Mouse (Mus musculus) myocyte (in vitro differentiated cells): ENCODE results near the gene Rplp2. TPM values are rescaled to one million over a fixed set of nuclear protein-coding genes. Genes with fewer than 3 reads are reported as not detected.
"Not testable (repeated sequence)": the region's sequence is repeated elsewhere in the genome, so short reads cannot be mapped to it uniquely, and the experiment has no call there.

ENCODE experiments used
- H3K27me3 ChIP-seq: one replicate; pipeline ENCODE4 v1.6.1; 2011; ENCODE audit not compliant: control insufficient read depth, insufficient read depth, insufficient read length
- H3K36me3 ChIP-seq: one replicate; pipeline ENCODE4 v1.6.1; 2011; ENCODE audit not compliant: control insufficient read depth, insufficient read depth
- H3K4me2 ChIP-seq: one replicate; pipeline ENCODE4 v1.6.1; 2011; ENCODE audit warnings: low read depth, control low read depth
- H3K4me3 ChIP-seq: one replicate; pipeline ENCODE4 v1.5.1; 2011; ENCODE audit warnings: mild to moderate bottlenecking, control low read depth, moderate library complexity
- H3K79me2 ChIP-seq: one replicate; pipeline ENCODE4 v1.6.1; 2011; ENCODE audit not compliant: control insufficient read depth, insufficient read depth
- H3ac ChIP-seq: one replicate; pipeline ENCODE4 v1.6.1; 2011; ENCODE audit not compliant: control insufficient read depth, insufficient read length
- CEBPB ChIP-seq: IDR thresholded peaks from 2 replicates; pipeline ENCODE4 v1.6.1; 2011; ENCODE audit warnings: mild to moderate bottlenecking, moderate library complexity; ENCODE audit not compliant: poor library complexity, insufficient read depth, severe bottlenecking
- E2F4 ChIP-seq: IDR thresholded peaks from one replicate; pipeline ENCODE4 v1.6.1; 2011; ENCODE audit warnings: mild to moderate bottlenecking, control low read depth, moderate library complexity; ENCODE audit not compliant: insufficient read depth
- MAX ChIP-seq: IDR thresholded peaks from one replicate; pipeline ENCODE4 v1.6.1; 2011; ENCODE audit warnings: low read depth, mild to moderate bottlenecking, control low read depth
- MYOD1 ChIP-seq, 3 experiments: IDR thresholded peaks; one replicate each; pipeline ENCODE4 v1.6.1; 2011; ENCODE audit warnings: control low read depth in 2 of 3, low read depth in 2 of 3, mild to moderate bottlenecking in 2 of 3, moderate library complexity in 1 of 3; ENCODE audit not compliant: insufficient read length in 2 of 3, control insufficient read depth in 1 of 3
- MYOG ChIP-seq, 3 experiments: IDR thresholded peaks; one replicate each; pipeline ENCODE4 v1.6.1; 2011; ENCODE audit warnings: control low read depth in 2 of 3, low read depth in 2 of 3, mild to moderate bottlenecking in 2 of 3; ENCODE audit not compliant: insufficient read length in 2 of 3, control insufficient read depth in 1 of 3, insufficient read depth in 1 of 3
- POLR2A ChIP-seq: IDR thresholded peaks from one replicate; pipeline ENCODE4 v1.6.1; 2011; ENCODE audit warnings: low read depth, mild to moderate bottlenecking, control low read depth, moderate library complexity; ENCODE audit not compliant: insufficient read length
- POLR2AphosphoS2 ChIP-seq: IDR thresholded peaks from one replicate; pipeline ENCODE4 v1.6.1; 2011; ENCODE audit warnings: low read depth, control low read depth; ENCODE audit not compliant: insufficient read length
- REST ChIP-seq: IDR thresholded peaks from one replicate; pipeline ENCODE4 v1.6.1; 2011; ENCODE audit warnings: mild to moderate bottlenecking, control low read depth, moderate library complexity; ENCODE audit not compliant: insufficient read depth, insufficient read length
- SRF ChIP-seq: IDR thresholded peaks from one replicate; pipeline ENCODE4 v1.6.1; 2011; ENCODE audit warnings: low read depth; ENCODE audit not compliant: control insufficient read depth, insufficient read length
- TCF12 ChIP-seq: IDR thresholded peaks from one replicate; pipeline ENCODE4 v1.6.1; 2011; ENCODE audit warnings: mild to moderate bottlenecking, control low read depth; ENCODE audit not compliant: poor library complexity, insufficient read depth, severe bottlenecking
- TCF3 ChIP-seq: IDR thresholded peaks from one replicate; pipeline ENCODE4 v1.6.1; 2011; ENCODE audit warnings: low read depth, control low read depth; ENCODE audit not compliant: insufficient read length
- USF1 ChIP-seq: IDR thresholded peaks from one replicate; pipeline ENCODE4 v1.6.1; 2011; ENCODE audit warnings: low read depth, mild to moderate bottlenecking, control low read depth, moderate library complexity
- polyA plus RNA-seq: library from polyadenylated mRNA; unstranded; fragments of >200 nt; fragmentation: generic; extraction: Trizol; gene quantifications from one replicate; pipeline ENCODE4 v1.2.1, GENCODE M21; 2012; ENCODE audit warnings: missing spikeins

Rplp2 gene
- 5,265 TPM for polyA plus RNA-seq

DNA sequence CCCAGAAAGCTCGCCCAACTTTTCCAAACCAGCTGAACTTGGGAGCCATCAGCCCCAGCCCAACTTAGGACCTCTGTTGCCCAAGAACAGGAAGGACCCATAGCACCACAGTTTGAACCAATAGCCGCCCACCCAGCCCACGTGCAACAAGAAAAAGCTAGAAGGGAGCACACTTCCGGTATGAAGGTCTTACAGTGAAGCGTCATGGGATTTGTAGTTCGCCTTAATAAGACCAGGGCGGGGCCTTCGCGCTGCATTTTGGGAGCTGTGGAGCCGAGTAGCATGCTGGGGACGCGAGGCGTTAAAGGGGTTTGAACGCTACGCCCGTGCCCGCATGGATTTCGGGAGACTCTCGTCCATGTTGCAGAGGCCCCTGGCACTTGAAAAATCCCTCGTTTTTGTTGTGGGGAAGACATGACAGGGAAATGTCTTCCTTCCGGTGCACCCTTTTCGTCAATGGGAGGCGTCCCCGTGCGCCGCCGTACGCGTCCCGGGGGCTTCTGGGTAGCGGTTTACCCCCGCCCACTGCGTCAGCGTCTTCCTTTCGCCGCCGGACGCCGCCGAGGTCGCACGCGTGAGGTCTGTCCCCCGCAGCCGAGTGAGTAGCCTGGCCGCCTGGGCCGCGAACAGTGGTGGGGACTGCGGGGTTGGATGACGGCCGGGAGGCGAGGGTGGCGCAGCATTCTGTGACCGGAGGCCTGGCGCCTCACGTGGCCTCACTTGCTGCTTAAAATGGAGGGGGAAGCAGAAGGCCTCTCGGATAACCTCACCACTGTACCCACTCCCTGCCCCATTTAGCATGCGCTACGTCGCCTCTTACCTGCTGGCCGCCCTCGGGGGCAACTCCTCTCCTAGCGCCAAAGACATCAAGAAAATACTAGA is at the start of gene Rplp2:
TSS of gene Rplp2 (plus strand) at position 261 of the 882 bp plus-strand sequence.
- H3K27me3 ChIP-seq = no peaks in the 10 kb centered on the region
- H3ac ChIP-seq = peak within 1 kb of the TSS; percentile 96
- peak within 1 kb of the TSS; percentile 95 for H3K4me3 ChIP-seq
- H3K36me3 ChIP-seq = peaks cover 20% of the 10 kb centered on the region
- H3K4me2 ChIP-seq = peak within 1 kb of the TSS; percentile 98
- peaks cover 19% of the 10 kb centered on the region for H3K79me2 ChIP-seq
- TF ChIP-seq POLR2A = peak; percentile 99
- TF ChIP-seq REST = peak; percentile 40
- peak; percentile 96 for TF ChIP-seq POLR2AphosphoS2
- TF ChIP-seq MAX = peak; percentile 63
- no peak for TF ChIP-seq E2F4
- TF ChIP-seq TCF3 = no peak
- no peak for TF ChIP-seq MYOG (IDR thresholded peaks at IDR 0.05; ENCODE audit: control insufficient read depth in 1 of 3, insufficient read depth in 1 of 3, insufficient read length in 2 of 3, low read depth in 2 of 3)
- TF ChIP-seq TCF12 = no peak
- TF ChIP-seq SRF = peak; percentile 7
- peak; percentile 80 for TF ChIP-seq USF1
- 0 out of 2 replicates have a peak, but pooled peaks have one; percentile 5 for TF ChIP-seq CEBPB

DNA sequence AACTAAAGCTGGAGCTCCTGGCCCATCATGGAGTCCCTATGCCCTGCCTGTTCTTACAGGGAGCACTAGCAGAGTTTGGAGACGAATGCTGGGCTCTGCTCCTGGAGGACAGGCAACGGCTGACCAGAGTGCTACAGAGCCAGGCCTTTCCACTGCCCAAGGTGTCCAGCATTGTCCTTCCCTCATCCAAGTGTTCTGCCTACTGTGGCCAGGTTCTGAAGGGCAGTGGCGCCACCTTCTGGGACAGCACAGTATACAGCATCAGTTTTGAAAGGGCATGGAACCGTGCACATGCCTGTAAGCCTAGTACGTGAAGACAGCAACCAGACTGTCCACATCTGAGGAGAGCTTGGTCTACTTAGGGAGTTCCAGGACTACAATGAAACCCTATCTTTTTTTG is 43.9 kb upstream of the Rplp2 start:
- Histone ChIP-seq H3K79me2 (no peaks in the 10 kb centered on the region), H3K36me3 (peaks cover 21% of the 10 kb centered on the region), H3K4me3 (no peak overlapping the region), H3K27me3 (no peaks in the 10 kb centered on the region), H3K4me2 (no peak overlapping the region), H3ac (no peak overlapping the region)
- no peak for TF ChIP-seq TCF3
- no peak for TF ChIP-seq MAX
- no peak for TF ChIP-seq TCF12
- no peak for TF ChIP-seq POLR2A
- peak; percentile 40 for TF ChIP-seq POLR2AphosphoS2
- TF ChIP-seq CEBPB = no peak

DNA sequence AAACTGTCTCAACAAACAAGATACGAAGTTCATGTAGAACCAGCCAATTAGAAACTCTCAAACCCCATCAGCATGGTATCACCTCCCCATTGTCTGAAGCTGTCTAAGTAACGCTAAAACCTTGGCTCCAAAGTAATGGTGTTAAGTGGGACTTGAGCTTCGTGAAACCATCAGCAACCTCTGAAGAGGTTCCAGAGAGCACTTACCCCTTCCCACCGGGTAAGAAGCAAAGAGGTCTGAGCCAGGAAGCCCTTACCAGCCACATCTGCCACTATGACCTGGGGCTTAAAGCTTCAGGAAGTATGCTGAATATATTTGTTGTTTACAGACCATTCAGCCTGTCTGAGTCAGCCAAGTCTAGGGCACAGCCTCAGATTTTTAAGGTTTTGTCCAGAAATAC is 41.7 kb upstream of the Rplp2 start:
- Histone ChIP-seq H3K4me2 (no peak overlapping the region), H3K4me3 (no peak overlapping the region), H3K36me3 (peaks cover 13% of the 10 kb centered on the region), H3K27me3 (no peaks in the 10 kb centered on the region), H3K79me2 (no peaks in the 10 kb centered on the region), H3ac (no peak overlapping the region)
- TF ChIP-seq MAX (no peak), POLR2A (no peak), MYOG (IDR thresholded peaks at IDR 0.05; ENCODE audit: control insufficient read depth in 1 of 3, insufficient read depth in 1 of 3, insufficient read length in 2 of 3, low read depth in 2 of 3) (no peak), USF1 (no peak), SRF (no peak)

DNA sequence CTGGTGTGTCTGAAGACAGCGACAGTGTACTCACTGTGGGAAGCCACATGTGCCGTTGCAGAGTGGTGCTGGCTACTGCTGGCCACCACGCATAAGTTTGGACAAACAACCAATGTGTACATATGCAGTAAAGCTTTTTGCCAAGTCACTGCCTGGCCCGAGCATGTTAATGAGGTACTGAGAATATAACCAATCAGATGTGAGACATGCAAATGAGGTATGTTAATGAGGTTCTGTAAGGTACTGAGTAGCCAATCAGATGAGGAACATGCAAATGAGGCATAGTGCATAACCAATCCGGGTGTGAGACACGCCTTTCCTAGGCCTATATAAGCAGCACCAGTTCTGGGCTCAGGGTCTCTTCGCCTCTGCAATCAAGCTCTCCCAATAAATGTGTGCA is 39.5 kb upstream of the Rplp2 start:
- not testable (repeated sequence) for H3K36me3 ChIP-seq, H3ac ChIP-seq, H3K4me2 ChIP-seq, H3K27me3 ChIP-seq, H3K4me3 ChIP-seq, H3K79me2 ChIP-seq

DNA sequence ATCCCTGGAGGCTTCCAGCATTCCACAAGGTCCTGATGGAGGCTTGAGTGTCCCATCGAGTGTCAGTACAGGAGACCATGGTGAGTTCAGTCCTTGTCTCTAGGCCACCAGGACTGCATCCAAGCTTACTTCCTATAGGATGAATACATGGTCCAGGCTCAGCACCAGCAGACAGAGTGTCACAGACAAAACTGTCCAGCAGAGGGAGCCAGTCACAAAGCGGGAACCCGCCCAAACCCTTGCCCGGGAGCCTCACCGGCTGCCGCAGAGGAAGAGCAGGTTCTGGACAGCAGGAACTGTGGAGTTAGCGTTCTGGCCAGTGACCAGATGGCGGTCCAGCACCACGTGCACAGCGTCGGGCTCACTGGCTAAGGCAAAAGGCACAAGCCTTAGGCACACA is 38.3 kb upstream of the Rplp2 start:
- H3K79me2 ChIP-seq = no peaks in the 10 kb centered on the region
- H3K36me3 ChIP-seq = no peaks in the 10 kb centered on the region
- H3K27me3 ChIP-seq = no peaks in the 10 kb centered on the region
- TF ChIP-seq MYOG (IDR thresholded peaks at IDR 0.05; ENCODE audit: control insufficient read depth in 1 of 3, insufficient read depth in 1 of 3, insufficient read length in 2 of 3, low read depth in 2 of 3) (peak in 1 of 3 experiments; percentile 32), REST (no peak), E2F4 (peak; percentile 16), MAX (no peak)
- H3K4me3 ChIP-seq = no peak overlapping the region
- H3K4me2 ChIP-seq = no peak overlapping the region
- no peak overlapping the region for H3ac ChIP-seq

DNA sequence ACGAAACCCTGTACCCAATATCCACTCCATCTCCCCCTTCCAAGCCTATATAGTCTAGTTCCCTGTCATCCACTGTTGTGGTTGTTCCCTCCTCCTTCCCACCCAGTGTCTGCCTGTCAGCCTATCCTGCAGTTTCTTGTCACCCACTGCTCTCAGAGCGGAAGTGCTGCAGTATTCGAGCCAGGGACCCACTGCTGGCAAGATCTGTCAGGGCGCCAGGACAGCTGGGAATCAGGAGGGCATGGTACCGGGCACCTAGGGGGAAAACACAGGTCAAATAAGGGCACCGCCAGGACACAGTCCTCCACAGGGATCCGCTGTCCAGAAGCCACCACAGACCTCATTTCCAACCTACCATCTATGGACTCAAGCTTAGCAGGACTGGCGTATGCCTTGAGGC is 36.5 kb upstream of the Rplp2 start:
- Histone ChIP-seq H3K27me3 (no peaks in the 10 kb centered on the region), H3ac (no peak overlapping the region), H3K36me3 (no peaks in the 10 kb centered on the region), H3K79me2 (no peaks in the 10 kb centered on the region), H3K4me2 (no peak overlapping the region), H3K4me3 (no peak overlapping the region)
- TF ChIP-seq CEBPB (no peak), TCF12 (no peak), REST (no peak), POLR2A (no peak), MYOD1 (IDR thresholded peaks at IDR 0.05; ENCODE audit: control insufficient read depth in 1 of 3, insufficient read length in 2 of 3, low read depth in 2 of 3) (no peak), MAX (no peak), SRF (no peak), USF1 (no peak), TCF3 (no peak), E2F4 (no peak), POLR2AphosphoS2 (no peak), MYOG (IDR thresholded peaks at IDR 0.05; ENCODE audit: control insufficient read depth in 1 of 3, insufficient read depth in 1 of 3, insufficient read length in 2 of 3, low read depth in 2 of 3) (no peak)
